Mouse (Mus musculus) cerebral cortex, adult 2 months (tissue): ENCODE results near the gene Btnl10.

Experiments used
- WGBS: fragments of 180-500 bp; shearing (Covaris S2); methylation state at CpG from one replicate; pipeline ENCODE4 v1.1.7; 2018; 5-methylcytosine and 5-hydroxymethylcytosine counted together

Btnl10 gene

DNA sequence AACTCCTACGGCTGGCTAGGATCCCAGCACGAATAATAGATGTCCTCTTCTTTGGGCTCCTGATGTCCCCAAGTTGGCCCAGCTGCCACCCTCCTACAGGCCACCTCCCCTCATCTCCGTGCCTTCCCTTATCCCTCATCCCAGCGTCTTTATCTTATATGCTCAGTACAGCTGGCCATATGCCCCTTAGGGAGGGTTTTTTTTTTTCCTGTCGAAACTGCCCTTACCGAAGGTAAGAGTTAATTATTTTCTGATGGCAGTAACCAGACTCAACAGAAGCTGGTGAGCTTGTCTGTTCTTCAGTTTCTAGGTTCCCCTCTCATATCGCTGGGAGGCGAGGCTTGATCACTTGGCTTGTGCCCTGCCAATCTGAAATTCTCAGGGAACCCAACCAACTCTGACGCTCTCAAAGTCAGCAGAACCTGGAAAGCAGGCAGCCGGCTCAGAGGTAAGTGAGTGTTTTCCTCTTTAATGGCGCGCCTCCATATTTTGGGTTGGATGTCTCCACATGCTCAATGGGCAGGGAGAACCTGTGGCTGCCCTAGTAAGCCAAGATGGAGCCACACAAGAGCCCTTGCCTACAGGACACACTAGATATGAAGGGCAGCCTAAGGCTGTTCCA is at the start of gene Btnl10:
Btnl10 (plus strand) TSS at position 164 of the 622 bp plus-strand sequence.
- WGBS: 86% methylated on average over 12 of the region's 12 CpGs

DNA sequence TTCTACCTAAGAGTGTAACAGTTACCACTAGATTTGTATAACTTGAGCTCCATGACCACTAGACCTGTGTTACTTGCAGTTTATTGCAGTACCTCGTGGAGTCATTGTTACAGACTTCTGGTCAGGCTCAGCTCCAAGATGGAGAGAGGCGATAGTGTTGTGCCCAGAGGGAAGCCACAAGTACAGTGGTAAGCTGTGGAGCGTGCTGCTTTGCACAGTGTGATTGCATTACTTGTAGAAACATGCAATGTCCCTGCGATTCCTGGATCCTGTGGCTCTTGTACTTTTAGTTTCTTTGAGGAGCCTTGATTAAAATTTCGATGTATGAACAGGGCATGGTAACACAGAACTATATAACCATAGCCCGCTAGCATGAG is 49.8 kb upstream of the Btnl10 start:
- 77% methylated on average over 6 of the region's 6 CpGs for WGBS

DNA sequence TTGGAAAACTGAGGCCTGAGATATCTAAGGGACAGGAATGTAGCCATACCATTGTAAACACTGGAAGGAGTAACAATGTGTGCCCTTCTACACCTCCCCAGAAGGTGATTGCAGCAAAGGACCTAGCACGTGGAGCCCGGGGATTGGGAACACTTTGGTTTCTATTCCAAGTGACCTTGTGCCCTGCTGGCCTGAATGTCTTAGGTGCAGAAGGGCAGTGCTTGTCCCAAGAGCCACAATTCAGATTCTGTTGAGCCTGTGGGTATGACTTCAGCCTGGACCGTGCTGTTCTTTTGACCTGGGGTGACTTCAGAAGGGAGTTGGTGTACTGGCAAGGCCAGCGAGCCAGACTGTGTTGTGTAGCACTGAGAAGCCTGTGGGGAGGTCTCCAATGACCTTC is 46.7 kb upstream of the Btnl10 start:
- WGBS: 91% methylated on average over 4 of the region's 4 CpGs

DNA sequence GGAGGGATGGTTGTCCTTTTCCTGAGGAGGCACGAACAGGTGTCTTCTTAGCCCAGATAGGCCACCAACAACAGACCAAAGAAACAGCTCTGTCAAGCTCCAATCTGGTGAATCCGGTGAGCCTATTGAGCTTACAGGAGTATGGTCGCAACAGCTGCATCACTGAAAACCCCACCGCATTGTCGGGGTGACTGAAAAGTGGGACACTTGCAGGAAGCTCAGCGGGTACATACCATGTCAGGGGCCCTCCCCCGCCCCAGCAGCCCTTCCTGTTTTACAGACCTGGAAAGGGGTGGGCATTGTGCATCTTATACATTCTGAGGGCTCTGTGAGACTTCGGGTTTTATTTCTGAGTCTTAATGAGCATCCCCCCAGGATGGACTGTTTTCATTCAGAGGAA is 34.0 kb upstream of the Btnl10 start:
- 78% methylated on average over 8 of the region's 8 CpGs for WGBS

DNA sequence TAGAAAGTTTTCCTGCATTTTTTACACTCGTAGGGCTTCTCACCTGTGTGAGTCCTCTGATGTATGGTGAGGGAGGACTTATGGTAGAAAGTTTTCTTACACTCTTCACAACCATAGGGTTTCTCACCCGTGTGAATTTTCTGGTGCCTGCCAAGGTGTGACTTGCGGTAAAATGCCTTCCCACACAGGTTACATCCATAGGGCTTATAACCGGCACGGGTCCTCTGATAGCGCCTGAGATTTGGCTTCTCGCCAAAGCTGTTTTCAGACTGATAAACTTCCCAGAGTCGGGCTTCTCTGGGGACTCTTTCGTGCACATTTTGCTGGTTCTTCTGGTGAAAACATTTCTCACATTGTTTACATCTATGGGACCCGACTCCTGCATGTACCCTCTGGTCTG is 27.2 kb upstream of the Btnl10 start:
- 89% methylated on average over 10 of the region's 10 CpGs for WGBS

DNA sequence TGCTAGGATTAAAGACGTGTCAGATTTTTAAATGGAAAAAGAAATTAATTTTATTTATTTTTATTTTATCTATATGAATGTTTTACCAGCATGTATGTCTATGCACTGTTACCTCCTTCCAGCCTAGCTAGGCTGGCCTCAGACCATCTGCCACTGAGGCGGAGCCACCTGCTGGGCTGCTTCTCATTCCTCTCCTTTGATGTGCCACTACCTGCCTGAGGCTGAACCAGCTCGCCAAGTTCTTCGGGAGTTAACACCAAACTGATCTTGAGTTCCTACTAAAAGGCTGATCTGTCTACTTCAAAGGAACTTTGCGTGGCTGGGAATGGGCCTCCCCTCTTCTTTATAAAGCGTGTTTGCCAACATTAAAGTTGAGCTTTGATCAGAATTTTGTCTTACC is 23.3 kb upstream of the Btnl10 start:
- 72% methylated on average over 6 of the region's 6 CpGs for WGBS

DNA sequence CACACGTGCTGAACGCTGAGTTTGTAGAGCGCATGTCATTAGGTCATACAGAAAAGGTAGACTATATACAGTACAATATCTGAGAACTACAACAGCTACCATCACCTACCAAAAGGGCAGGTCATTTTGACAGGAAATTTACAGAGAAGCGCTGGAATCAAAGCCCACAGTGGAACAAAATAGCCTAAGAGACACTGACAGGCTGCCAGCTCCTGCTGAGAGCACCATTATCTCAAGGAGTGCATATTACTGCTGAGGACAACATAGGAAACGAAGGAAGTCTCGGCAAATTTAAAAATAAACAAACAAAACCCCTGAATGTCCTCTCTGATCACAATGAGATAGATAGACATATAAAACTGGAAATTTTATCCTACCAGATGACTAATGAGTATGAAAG is 20.2 kb upstream of the Btnl10 start:
- 70% methylated on average over 6 of the region's 6 CpGs for WGBS

DNA sequence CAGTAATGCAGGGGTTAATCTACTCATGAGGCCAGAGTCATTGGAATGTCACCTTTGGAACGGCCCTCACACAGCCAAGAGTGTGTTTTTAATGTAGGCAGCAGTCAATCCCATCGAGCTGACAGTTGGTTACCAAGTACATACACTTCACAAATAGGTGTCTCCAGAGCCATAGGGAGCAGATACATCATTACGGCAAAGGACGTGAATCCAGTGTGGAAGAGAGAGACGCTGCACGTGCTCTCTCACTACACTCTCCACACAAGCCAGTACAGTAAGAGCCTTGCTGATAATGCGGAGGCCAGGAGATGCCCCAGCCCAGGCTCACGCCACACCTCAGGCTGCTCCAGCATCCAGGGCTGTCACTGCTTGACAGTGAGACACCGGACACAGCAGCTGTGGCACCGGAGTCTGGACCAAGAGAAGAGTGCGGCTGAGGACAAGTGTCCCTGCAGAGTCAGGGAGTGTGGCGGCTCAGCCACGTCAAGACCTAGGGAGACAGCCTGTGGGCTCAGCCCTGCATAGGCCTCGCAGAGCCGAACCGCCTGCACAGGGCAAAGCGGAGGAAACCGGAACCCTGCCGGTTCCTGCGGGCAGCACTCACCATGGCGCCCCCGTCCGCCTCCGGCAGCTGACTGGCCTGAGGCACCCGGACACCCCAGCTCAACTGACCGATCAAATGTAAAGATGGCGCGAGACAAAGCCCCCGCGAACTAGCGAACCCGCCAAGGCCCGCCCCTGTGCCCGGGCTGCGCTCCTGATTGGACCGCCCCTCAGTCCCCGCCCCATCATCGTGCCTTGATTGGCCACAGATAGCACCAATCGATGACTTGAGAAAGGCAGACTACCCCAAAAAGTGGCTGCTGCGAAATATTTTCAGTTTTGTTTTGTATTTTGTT is 13.9 kb upstream of the Btnl10 start, which contains the start of gene Zfp39:
Zfp39 (minus strand) TSS at position 715 of the 899 bp plus-strand sequence.
- WGBS: under 1% methylated on average over 40 of the region's 40 CpGs

DNA sequence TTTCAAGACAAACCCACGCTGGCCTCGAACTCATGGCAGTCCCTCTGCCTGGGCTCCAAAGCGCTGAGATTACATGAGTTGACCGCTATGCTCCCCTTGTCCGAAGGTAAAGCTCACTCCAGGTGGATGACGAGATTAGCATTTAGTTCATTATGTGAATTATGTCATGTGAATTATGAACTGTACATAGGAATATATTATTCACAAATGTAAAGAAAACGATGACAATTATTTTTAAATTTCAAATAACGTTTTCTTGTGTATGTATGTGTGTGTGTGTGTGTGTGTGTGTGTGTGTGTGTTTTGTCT is 13.3 kb upstream of the Btnl10 start:
- WGBS: 2% methylated on average over 8 of the region's 8 CpGs

DNA sequence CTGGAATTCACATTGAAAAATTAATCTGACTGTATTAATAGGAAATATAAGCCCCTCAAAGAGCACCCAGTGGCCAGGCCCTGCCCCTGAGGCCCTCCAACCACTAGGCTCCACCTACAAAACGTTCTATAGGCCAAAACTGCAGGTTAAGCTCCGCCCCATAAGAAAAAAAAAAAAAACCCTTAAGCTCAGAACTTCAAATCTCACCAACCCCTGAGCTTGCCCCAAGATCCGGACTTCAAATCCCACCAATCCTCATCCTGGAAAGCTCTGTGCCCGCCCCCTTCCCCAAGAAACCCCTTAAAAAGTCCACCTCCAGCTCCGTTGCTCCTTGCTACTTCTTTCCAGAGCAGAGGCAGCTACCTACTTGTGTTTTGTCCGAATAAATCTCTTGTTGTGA is 12.9 kb upstream of the Btnl10 start:
- 51% methylated on average over 6 of the region's 6 CpGs for WGBS

DNA sequence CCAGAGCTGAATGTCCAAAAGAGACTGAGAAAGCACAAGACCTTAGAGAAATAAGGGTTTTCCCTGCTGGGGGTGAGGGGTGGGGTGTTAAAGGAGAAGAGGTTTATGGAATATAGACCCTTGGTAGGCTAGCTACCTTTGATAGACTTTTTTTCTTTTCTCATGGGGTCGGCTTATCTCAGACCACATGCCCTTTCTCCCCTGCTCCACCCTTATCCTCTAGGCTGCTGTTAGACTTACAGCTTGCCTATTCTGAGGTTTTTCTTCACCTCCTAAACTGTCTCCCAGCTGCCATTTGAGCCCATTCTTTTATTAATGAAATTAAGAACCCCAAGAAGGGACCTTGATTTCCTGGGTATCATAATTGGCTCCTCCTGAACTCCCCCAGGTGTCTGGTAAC is 3.9 kb upstream of the Btnl10 start:
- WGBS: 87% methylated on average over 1 of the region's 1 CpGs

DNA sequence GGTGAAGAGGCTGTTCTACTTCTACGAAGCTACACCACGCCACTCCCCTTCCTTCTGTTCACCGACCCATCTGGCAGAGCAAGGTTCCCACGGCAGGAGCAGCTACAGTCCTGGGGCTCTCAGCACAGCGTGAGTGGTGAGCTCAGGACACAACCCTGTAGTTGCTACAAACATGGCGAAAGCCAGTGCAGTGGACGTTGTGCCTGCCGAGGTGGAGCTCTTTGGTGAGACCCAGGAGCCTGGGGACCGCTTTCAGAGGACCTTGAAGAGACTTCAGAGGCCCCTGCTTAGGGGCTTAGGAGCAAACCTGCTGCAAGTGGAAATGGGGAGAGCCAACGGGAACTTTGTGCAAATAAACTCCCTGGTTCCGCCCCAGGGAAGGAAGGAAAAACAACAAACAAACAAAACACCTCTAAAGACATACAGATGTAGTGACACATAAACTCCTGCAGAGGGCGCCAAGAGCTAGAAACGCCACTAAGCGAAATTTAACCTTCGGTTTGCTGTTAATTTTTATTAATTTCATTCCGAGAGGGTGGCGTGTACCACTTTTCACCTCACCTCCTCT is 3.2 kb upstream of the Btnl10 start:
- 8% methylated on average over 17 of the region's 17 CpGs for WGBS

DNA sequence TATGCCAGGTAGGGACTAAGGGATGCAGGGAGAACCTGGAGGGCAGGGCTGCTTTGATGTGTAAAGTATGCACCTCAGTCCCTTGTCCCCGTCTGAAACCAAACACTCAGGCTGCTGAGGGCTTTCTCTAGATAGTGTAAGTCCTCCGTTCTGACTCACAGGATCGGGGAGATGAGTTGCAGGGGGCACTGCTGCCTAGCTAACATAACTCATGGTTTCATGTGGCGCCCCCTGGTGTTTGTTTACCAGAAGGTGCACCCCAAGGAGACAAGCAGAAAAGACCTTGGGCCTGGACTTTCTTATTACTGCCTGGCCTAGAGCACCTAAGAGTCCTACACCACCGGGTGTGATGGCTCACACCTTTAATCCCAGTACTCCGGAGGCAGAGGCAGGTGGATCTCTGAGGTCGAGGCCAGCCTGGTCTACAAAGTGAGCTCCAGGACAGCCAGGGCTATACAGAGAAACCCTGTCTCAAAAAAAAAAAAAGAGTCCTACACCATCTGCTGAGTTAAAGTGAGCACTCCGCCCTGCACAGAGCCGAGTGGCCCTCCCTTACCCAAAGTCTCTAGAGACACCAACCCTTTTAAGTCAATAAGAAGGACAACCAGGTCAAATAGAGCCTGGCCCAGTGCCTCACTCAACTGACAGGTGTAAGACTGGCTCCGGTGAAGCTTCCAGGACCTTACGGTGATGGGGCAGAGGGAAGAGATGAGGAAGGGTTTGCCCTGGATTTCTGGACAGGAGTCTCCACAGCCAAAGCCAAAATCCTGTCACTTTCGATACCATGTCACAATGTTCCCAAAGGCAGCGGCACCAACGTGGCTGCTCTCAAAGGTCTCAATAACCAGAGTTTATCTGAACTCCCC is 596 bp upstream of the Btnl10 start:
- WGBS: 57% methylated on average over 14 of the region's 14 CpGs

DNA sequence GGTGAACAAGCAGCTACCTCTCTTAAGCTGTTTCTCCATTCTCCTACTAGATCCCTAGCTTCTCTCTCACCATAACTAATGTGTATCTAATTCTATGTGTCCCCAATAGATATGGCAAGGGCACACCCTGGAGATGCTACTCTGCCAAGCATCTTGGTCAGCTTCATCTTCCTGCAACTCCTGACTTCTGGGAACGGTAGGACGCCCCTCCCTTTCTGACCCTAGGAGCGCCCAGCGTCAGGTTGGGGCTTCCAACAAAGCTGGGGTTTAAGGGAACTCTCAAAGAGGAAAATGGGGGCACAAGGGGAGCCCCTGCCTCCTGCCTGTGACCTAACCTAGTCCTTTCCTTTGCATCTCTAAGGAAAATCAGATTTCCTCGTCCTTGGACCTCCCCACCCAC is 1.1 kb downstream of the Btnl10 start:
- WGBS: 80% methylated on average over 5 of the region's 5 CpGs

DNA sequence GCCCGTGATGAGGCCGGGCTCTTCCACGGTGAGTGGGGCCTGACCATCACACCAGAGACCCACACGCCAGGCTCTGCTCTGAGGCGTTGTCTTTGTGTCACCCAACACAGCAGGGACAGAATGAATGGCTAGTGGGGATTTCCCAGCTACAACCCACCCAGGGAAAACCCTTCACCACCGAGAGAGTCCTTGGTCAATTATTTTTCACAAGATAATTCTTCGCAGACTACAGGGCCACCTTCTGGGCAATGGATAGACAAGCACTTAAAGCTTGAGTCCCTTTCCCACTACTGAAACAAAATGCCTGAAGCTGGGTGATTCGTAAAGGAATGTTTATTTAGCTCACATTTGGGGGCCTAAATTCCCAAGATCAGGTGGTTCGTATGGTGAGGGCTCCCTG is 4.7 kb downstream of the Btnl10 start:
- 89% methylated on average over 9 of the region's 9 CpGs for WGBS

DNA sequence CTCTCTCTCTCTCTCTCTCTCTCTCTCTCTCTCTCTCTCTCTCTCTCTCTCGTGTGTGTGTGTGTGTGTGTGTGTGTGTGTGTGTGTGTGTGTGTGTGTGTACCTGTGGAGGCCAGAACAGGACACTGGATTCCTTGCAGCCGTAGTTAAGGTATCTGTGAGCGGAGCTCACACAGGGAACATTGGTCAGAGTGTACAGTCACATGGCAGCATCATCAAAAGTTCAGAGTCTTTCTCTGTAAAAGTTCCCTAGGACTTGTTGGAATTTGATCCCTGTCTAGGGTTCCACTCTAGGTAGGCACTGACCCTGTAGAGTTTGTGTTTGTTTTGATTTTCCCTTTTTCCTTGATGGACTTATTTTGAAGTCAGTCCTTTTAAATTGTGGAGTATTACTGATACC is 8.9 kb downstream of the Btnl10 start:
- 89% methylated on average over 2 of the region's 3 CpGs for WGBS

DNA sequence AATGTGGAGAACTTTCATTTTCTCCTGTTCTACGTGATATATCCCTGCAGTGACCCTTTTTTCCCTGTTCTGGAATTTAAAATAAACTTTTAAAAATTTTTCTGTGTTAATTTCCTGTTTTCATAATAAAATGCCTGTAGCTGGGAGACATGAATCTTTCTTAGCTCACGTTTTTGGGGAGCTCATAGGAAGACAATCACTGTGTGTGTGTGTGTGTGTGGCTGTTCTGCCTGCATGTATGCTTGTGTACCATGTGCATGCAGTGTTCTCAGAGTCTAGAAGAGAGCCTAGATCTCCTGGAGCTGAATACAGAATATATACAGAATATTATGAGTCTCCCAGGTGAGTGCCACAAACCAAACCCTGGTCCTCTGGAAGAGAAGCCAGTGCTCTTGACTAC is 9.3 kb downstream of the Btnl10 start:
- 79% methylated on average over 2 of the region's 2 CpGs for WGBS

DNA sequence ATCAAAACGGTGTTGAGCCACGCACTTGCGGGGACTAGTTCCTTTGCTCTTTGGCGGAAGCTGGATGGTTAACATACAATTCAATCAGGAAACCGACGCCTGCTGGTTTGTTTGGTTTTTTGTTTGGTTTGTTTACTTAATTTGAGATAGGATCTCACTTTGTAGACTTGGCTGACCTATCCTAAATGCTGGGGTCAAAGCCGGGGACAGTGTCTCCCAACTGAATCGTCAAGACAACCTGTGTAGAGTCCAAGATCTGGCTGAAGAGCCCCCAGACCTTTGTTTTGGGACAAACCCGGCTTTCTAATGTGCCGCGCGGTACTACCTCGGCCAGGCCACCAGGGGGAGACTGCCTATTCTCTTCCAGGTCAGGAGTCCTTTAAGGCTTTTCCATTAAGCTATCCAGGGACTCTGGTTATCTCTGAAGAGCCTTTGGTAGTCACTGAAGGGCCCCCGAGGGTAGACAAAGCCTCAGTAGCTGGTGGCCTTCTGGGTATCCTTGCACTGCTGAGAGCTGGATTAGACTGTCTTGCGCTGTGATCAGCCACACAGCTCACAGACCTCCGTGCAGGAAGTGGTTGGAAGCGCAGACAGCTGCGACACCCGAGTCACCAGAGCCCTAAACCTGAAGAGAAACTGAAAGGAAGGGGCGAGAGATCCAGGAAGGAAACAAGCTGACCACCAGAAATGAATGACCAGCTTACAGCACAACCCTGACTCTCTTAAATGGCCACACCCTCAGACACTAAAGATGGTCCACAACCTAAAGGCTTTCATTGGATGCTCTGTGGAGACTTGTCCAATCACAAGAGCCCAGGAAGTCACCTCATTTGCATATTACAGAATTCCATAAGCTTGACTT is 10.3 kb downstream of the Btnl10 start:
- 28% methylated on average over 20 of the region's 20 CpGs for WGBS

DNA sequence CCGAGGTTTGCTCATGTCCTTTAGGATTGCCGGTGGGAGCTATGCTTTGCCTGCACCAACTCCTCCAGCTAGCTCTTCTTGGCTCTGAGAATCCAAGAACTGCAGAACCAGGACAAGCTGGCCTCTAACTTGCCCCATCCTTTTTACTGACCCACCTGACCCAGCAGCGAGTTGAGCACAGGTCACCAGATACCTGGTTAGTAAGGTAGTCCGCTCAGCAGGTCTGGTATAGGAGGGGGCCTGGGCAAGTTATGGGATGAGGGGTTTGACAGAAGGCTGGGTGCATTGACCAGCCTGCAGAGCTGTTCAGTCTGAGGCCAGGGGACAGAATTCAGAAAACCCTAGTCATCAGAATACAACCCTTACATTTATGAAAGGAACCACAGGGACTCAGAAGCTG is 11.3 kb downstream of the Btnl10 start:
- WGBS: 80% methylated on average over 4 of the region's 4 CpGs

DNA sequence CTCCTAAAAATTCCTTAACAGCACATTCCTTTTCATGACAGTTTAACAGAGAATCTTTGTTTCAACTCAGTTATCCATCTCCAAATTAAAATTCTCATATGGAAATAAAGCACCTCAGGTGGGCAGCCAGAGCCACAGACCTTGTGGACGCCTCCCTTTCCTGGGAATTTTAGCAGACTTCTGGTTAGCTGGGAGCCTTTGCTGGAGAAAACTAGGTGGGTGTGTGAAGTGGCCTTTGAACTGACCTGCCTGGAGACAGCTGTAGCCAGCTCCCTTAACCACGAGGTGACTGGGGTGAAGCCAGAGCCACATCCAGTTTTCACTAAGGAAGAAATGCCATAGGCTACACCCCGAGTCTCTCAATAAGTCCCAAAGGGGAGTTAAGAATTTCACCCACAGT is 11.9 kb downstream of the Btnl10 start:
- WGBS: 62% methylated on average over 3 of the region's 3 CpGs

DNA sequence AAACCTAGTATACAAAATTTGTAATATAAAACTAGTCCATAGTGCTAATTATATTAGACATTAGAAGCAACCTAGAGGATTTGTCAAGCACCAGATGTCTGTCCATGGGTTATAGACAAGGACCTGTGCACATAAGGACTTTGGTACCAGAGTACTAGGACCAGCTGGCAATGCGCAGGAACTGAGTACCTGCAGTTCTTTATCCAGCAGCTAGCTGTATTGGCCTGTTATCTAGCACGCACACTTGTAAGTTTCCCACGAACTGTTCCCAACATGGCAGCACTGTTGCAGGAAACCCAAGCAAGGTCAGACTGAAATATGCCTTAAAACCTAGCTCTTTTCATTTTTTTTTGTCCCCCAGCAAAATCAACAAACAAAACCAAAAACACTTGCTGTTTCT is 12.5 kb downstream of the Btnl10 start:
- 89% methylated on average over 3 of the region's 3 CpGs for WGBS
